Mouse (Mus musculus): ENCODE data around the gene Hsf5. TPM values are rescaled to one million over a fixed set of nuclear protein-coding genes. Genes with fewer than 3 reads are reported as not detected.
A peak's percentile ranks its signal among the peaks of the same experiment; 100 is the strongest.

The Hsf5 gene
- polyA plus RNA-seq, 1 experiment from 2014 or later, result 0.14 TPM

- ATAC-seq (ENCODE audit: insufficient read depth, low FRiP score), result no peak
- Histone ChIP-seq H3K27me3 (ENCODE audit: control insufficient read depth, insufficient read depth, low read length) (no peaks in the 10 kb centered on the region), H3K9me3 (replicated peaks; ENCODE audit: control insufficient read depth, low read length) (no peaks in the 10 kb centered on the region), H3K4me3 (replicated peaks; ENCODE audit: low read length) (no peak overlapping the region), H3K36me3 (ENCODE audit: control insufficient read depth, insufficient read depth, low read length) (peaks cover 46% of the 10 kb centered on the region), H3K4me1 (ENCODE audit: control insufficient read depth, insufficient read depth, low read length) (no peaks in the 10 kb centered on the region), H3K27ac (ENCODE audit: low read length) (no peak overlapping the region), H3K4me2 (ENCODE audit: low read depth, low read length) (no peak overlapping the region), H3K9ac (ENCODE audit: low read length) (no peak overlapping the region)
- WGBS, result 91% methylated on average over 5 of the region's 5 CpGs
These were observed 1.4 kb upstream of the Hsf5 start for GRCm38 (mm10) chr11:87615551-87615950.

- WGBS, result 95% methylated on average over 2 of the region's 2 CpGs
These were observed 1.0 kb upstream of the Hsf5 start for GRCm38 (mm10) chr11:87615952-87616351.

GRCm38 (mm10) chr11:87617606-87618005 is 642 bp downstream of the Hsf5 start:
- Histone ChIP-seq H3K4me3 (replicated peaks; ENCODE audit: low read length) (no peak overlapping the region), H3K27ac (ENCODE audit: low read length) (no peak overlapping the region), H3K36me3 (ENCODE audit: control insufficient read depth, insufficient read depth, low read length) (peaks cover 39% of the 10 kb centered on the region), H3K4me1 (ENCODE audit: control insufficient read depth, insufficient read depth, low read length) (no peaks in the 10 kb centered on the region), H3K9me3 (replicated peaks; ENCODE audit: control insufficient read depth, low read length) (no peaks in the 10 kb centered on the region), H3K27me3 (ENCODE audit: control insufficient read depth, insufficient read depth, low read length) (no peaks in the 10 kb centered on the region), H3K9ac (ENCODE audit: low read length) (no peak overlapping the region), H3K4me2 (ENCODE audit: low read depth, low read length) (no peak overlapping the region)
- no peak for ATAC-seq (ENCODE audit: insufficient read depth, low FRiP score)
- 93% methylated on average over 31 of the region's 32 CpGs for WGBS

More at GRCm38 (mm10) chr11:87615952-87616351, 1.0 kb upstream of the Hsf5 start:
- no peak overlapping the region for H3K9ac ChIP-seq (ENCODE audit: low read length)
- no peak overlapping the region for H3K27ac ChIP-seq (ENCODE audit: low read length)
- H3K9me3 ChIP-seq (replicated peaks; ENCODE audit: control insufficient read depth, low read length), result no peaks in the 10 kb centered on the region
- no peaks in the 10 kb centered on the region for H3K27me3 ChIP-seq (ENCODE audit: control insufficient read depth, insufficient read depth, low read length)
- no peak for ATAC-seq (ENCODE audit: insufficient read depth, low FRiP score)
- no peak overlapping the region for H3K4me3 ChIP-seq (replicated peaks; ENCODE audit: low read length)
- no peaks in the 10 kb centered on the region for H3K4me1 ChIP-seq (ENCODE audit: control insufficient read depth, insufficient read depth, low read length)
- no peak overlapping the region for H3K4me2 ChIP-seq (ENCODE audit: low read depth, low read length)
- H3K36me3 ChIP-seq (ENCODE audit: control insufficient read depth, insufficient read depth, low read length), result peaks cover 46% of the 10 kb centered on the region

GRCm38 (mm10) chr11:87623160-87623559 is 6.2 kb downstream of the Hsf5 start:
- no peak for ATAC-seq (ENCODE audit: insufficient read depth, low FRiP score)
- H3K4me2 ChIP-seq (ENCODE audit: low read depth, low read length), result no peak overlapping the region
- 0 out of 2 replicates have a peak, but pooled peaks cover 3% of the 10 kb centered on the region for H3K36me3 ChIP-seq (ENCODE audit: control insufficient read depth, insufficient read depth, low read length)
- no peak overlapping the region for H3K4me3 ChIP-seq (replicated peaks; ENCODE audit: low read length)
- H3K9me3 ChIP-seq (replicated peaks; ENCODE audit: control insufficient read depth, low read length), result no peaks in the 10 kb centered on the region
- no peaks in the 10 kb centered on the region for H3K27me3 ChIP-seq (ENCODE audit: control insufficient read depth, insufficient read depth, low read length)
- no peak overlapping the region for H3K27ac ChIP-seq (ENCODE audit: low read length)
- H3K9ac ChIP-seq (ENCODE audit: low read length), result no peak overlapping the region
- 67% methylated on average over 4 of the region's 4 CpGs for WGBS
- no peaks in the 10 kb centered on the region for H3K4me1 ChIP-seq (ENCODE audit: control insufficient read depth, insufficient read depth, low read length)

GRCm38 (mm10) chr11:87629859-87630258 is 12.9 kb downstream of the Hsf5 start:
- no peak overlapping the region; the same call in 1 of the 2 replicates for H3K9ac ChIP-seq (ENCODE audit: low read length)
- 0 out of 2 replicates have a peak, but pooled peaks cover 5% of the 10 kb centered on the region for H3K4me1 ChIP-seq (ENCODE audit: control insufficient read depth, insufficient read depth, low read length)
- 0 out of 2 replicates have a peak, but pooled peaks cover 3% of the 10 kb centered on the region for H3K36me3 ChIP-seq (ENCODE audit: control insufficient read depth, insufficient read depth, low read length)
- H3K27me3 ChIP-seq (ENCODE audit: control insufficient read depth, insufficient read depth, low read length), result no peaks in the 10 kb centered on the region
- WGBS, result 21% methylated on average over 10 of the region's 10 CpGs
- H3K4me2 ChIP-seq (ENCODE audit: low read depth, low read length), result 0 out of 2 replicates have a peak overlapping the region, but pooled peaks have one; percentile 12
- no peaks in the 10 kb centered on the region for H3K9me3 ChIP-seq (replicated peaks; ENCODE audit: control insufficient read depth, low read length)
- H3K4me3 ChIP-seq (replicated peaks; ENCODE audit: low read length), result no peak overlapping the region
- ATAC-seq (ENCODE audit: insufficient read depth, low FRiP score), result no peak
- H3K27ac ChIP-seq (ENCODE audit: low read length), result no peak overlapping the region

- no peaks in the 10 kb centered on the region for H3K9me3 ChIP-seq (replicated peaks; ENCODE audit: control insufficient read depth, low read length)
- H3K27ac ChIP-seq (ENCODE audit: low read length), result no peak overlapping the region
- H3K4me3 ChIP-seq (replicated peaks; ENCODE audit: low read length), result peak overlapping the region; percentile 53
- WGBS, result 22% methylated on average over 2 of the region's 2 CpGs
- peak overlapping the region; percentile 88 for H3K9ac ChIP-seq (ENCODE audit: low read length)
- H3K27me3 ChIP-seq (ENCODE audit: control insufficient read depth, insufficient read depth, low read length), result no peaks in the 10 kb centered on the region
- ATAC-seq (ENCODE audit: insufficient read depth, low FRiP score), result peak; percentile 50; the same call in 1 of the 2 replicates
- 0 out of 2 replicates have a peak, but pooled peaks cover 3% of the 10 kb centered on the region for H3K4me1 ChIP-seq (ENCODE audit: control insufficient read depth, insufficient read depth, low read length)
- H3K4me2 ChIP-seq (ENCODE audit: low read depth, low read length), result peak overlapping the region; percentile 91
- H3K36me3 ChIP-seq (ENCODE audit: control insufficient read depth, insufficient read depth, low read length), result no peaks in the 10 kb centered on the region
These were observed 21.8 kb downstream of the Hsf5 start for GRCm38 (mm10) chr11:87638793-87639192.

GRCm38 (mm10) chr11:87639206-87639605 is 22.2 kb downstream of the Hsf5 start:
- no peaks in the 10 kb centered on the region for H3K9me3 ChIP-seq (replicated peaks; ENCODE audit: control insufficient read depth, low read length)
- peak; percentile 93 for ATAC-seq (ENCODE audit: insufficient read depth, low FRiP score)
- H3K27me3 ChIP-seq (ENCODE audit: control insufficient read depth, insufficient read depth, low read length), result no peaks in the 10 kb centered on the region
- H3K4me2 ChIP-seq (ENCODE audit: low read depth, low read length), result peak overlapping the region; percentile 91
- H3K9ac ChIP-seq (ENCODE audit: low read length), result peak overlapping the region; percentile 88
- H3K27ac ChIP-seq (ENCODE audit: low read length), result no peak overlapping the region
- peak overlapping the region; percentile 53 for H3K4me3 ChIP-seq (replicated peaks; ENCODE audit: low read length)
- H3K4me1 ChIP-seq (ENCODE audit: control insufficient read depth, insufficient read depth, low read length), result 0 out of 2 replicates have a peak, but pooled peaks cover 3% of the 10 kb centered on the region
- H3K36me3 ChIP-seq (ENCODE audit: control insufficient read depth, insufficient read depth, low read length), result no peaks in the 10 kb centered on the region
- whole genome bisulfite sequencing, result 0% methylated on average over 29 of the region's 29 CpGs

GRCm38 (mm10) chr11:87642865-87643264 is 25.9 kb downstream of the Hsf5 start:
- no peak for ATAC-seq (ENCODE audit: insufficient read depth, low FRiP score)
- Histone ChIP-seq H3K9me3 (replicated peaks; ENCODE audit: control insufficient read depth, low read length) (no peaks in the 10 kb centered on the region), H3K27ac (ENCODE audit: low read length) (no peak overlapping the region), H3K9ac (ENCODE audit: low read length) (no peak overlapping the region), H3K36me3 (ENCODE audit: control insufficient read depth, insufficient read depth, low read length) (no peaks in the 10 kb centered on the region), H3K4me3 (replicated peaks; ENCODE audit: low read length) (no peak overlapping the region), H3K4me2 (ENCODE audit: low read depth, low read length) (no peak overlapping the region), H3K4me1 (ENCODE audit: control insufficient read depth, insufficient read depth, low read length) (0 out of 2 replicates have a peak, but pooled peaks cover 3% of the 10 kb centered on the region), H3K27me3 (ENCODE audit: control insufficient read depth, insufficient read depth, low read length) (no peaks in the 10 kb centered on the region)

GRCm38 (mm10) chr11:87654693-87655092 is 37.7 kb downstream of the Hsf5 start:
- no peaks in the 10 kb centered on the region for H3K27me3 ChIP-seq (ENCODE audit: control insufficient read depth, insufficient read depth, low read length)
- 65% methylated on average over 5 of the region's 5 CpGs for WGBS

More at GRCm38 (mm10) chr11:87654693-87655092, 37.7 kb downstream of the Hsf5 start:
- no peak for ATAC-seq (ENCODE audit: insufficient read depth, low FRiP score)
- Histone ChIP-seq H3K9ac (ENCODE audit: low read length) (no peak overlapping the region), H3K9me3 (replicated peaks; ENCODE audit: control insufficient read depth, low read length) (no peaks in the 10 kb centered on the region), H3K36me3 (ENCODE audit: control insufficient read depth, insufficient read depth, low read length) (no peaks in the 10 kb centered on the region), H3K4me3 (replicated peaks; ENCODE audit: low read length) (no peak overlapping the region), H3K4me1 (ENCODE audit: control insufficient read depth, insufficient read depth, low read length) (no peaks in the 10 kb centered on the region), H3K27ac (ENCODE audit: low read length) (no peak overlapping the region), H3K4me2 (ENCODE audit: low read depth, low read length) (no peak overlapping the region)
